Mouse (Mus musculus) heart, postnatal 0 days (tissue): Measurements from ENCODE around the gene Slc17a7.

Source experiments
- CTCF ChIP-seq: IDR thresholded peaks from 2 replicates; pipeline ENCODE4 v1.5.1; 2016; ENCODE audit warnings: antibody characterized with exemption, control low read depth, low read depth
- EP300 ChIP-seq: IDR thresholded peaks from 2 replicates; pipeline ENCODE4 v1.6.1; 2016; ENCODE audit warnings: antibody characterized with exemption, low read depth

- TF ChIP-seq EP300 (no peak), CTCF (no peak)
Measured at GRCm38 (mm10) chr7:45172974-45173373, 9.2 kb downstream of the Slc17a7 start.
